Mouse (Mus musculus): ENCODE results near the gene Ceacam16. TPM values are rescaled to one million over a fixed set of nuclear protein-coding genes. Genes with fewer than 3 reads are reported as not detected.

The Ceacam16 gene
- 0.47 and 1.3 TPM in 2 replicates for polyA plus RNA-seq (2012; rRNA removed)

DNA sequence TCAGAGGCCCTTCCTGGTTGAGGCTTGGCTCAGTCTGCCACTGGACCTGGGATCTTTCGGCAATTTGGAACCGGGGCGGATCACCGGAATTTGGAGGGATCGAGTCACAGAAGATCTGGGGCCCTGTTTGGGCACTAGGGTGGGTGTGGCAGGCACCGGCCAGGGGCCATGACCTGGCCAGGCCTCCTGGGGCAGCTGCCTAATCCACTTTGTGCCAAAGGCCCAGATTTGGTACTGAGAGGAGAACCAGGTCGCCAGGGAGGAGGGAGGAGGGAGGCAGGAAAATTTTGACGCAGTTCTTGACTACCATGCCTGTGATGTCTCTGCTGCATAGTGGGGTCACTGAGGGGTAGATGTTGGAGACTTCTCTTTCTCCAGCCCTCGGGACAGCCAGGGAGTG lies at the start of gene Ceacam16:
Gene Ceacam16, minus strand, starts transcription at position 101 of the 400 bp plus-strand sequence.
- H3K27me3 ChIP-seq (ENCODE audit: control insufficient read depth, insufficient read depth, low read length), result no peaks in the 10 kb centered on the region
- H3K4me3 ChIP-seq (ENCODE audit: low read depth, low read length), result no peak within 1 kb of the TSS
- TF ChIP-seq CTCF (IDR thresholded peaks at IDR 0.05; ENCODE audit: extremely low read depth, insufficient read length, insufficient replicate concordance, low read depth, low read length) (no peak), POLR2A (IDR thresholded peaks at IDR 0.05; ENCODE audit: low read depth, low read length) (no peak)
- no peaks in the 10 kb centered on the region for H3K36me3 ChIP-seq (ENCODE audit: control insufficient read depth, insufficient read depth, low read length)
- no peak within 1 kb of the TSS for H3K27ac ChIP-seq (ENCODE audit: insufficient read depth, low read depth, low read length)
- H3K4me1 ChIP-seq (ENCODE audit: control insufficient read depth, insufficient read depth, insufficient read length, low read length), result peaks cover 20% of the 10 kb centered on the region; the same call in 1 of the 2 replicates
- WGBS, result 86% methylated on average over 9 of the region's 9 CpGs

DNA sequence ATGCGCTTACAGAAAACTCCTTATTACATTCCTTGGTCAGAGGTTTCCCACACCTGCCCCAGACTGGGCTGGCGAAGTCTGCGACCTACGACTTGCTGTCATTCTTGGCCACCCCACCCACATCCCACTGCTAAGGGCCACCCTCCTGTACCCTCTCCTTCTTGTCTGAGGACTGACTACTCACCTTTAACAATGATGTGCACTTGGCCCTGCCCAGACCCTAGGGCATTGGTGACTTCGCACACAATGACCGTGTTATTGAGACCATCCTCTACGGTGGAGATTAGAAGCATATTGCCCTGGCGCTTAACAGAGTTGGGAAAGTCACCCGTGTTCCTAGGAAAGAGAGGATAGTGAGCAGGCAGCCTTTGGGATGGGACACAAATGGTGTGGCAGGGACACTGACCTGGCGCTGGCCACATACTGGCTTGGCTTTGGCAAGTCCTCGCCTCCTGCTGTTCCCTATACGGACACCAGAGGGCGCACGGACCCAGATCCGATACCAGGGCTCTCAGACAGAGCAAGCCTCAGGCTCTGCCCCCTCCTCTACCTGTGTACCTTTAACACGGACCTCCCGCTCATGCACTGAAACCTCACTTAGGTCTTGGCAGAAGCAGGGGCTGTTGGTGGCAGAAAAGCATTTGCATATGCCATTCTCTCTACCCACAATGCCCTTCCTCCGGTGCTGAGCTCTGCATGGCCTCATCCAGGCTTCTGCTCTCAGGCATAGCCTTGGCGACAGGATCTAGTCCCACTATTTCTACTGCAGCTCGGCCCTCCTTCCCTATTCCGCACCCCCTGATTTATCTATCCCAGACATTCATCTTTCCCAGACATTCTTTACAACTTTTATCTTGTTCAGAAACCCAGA lies 49.6 kb upstream of the Ceacam16 start:
- H3K4me3 ChIP-seq (ENCODE audit: low read depth, low read length), result no peak overlapping the region
- no peaks in the 10 kb centered on the region for H3K27me3 ChIP-seq (ENCODE audit: control insufficient read depth, insufficient read depth, low read length)
- peaks cover 5% of the 10 kb centered on the region; the same call in 1 of the 2 replicates for H3K4me1 ChIP-seq (ENCODE audit: control insufficient read depth, insufficient read depth, insufficient read length, low read length)
- TF ChIP-seq POLR2A (IDR thresholded peaks at IDR 0.05; ENCODE audit: low read depth, low read length), result no peak
- peak; percentile 87 for TF ChIP-seq CTCF (IDR thresholded peaks at IDR 0.05; ENCODE audit: extremely low read depth, insufficient read length, insufficient replicate concordance, low read depth, low read length)
- no peak overlapping the region for H3K27ac ChIP-seq (ENCODE audit: insufficient read depth, low read depth, low read length)
- H3K36me3 ChIP-seq (ENCODE audit: control insufficient read depth, insufficient read depth, low read length), result peaks cover 25% of the 10 kb centered on the region
- 50% methylated on average over 21 of the region's 21 CpGs for WGBS

DNA sequence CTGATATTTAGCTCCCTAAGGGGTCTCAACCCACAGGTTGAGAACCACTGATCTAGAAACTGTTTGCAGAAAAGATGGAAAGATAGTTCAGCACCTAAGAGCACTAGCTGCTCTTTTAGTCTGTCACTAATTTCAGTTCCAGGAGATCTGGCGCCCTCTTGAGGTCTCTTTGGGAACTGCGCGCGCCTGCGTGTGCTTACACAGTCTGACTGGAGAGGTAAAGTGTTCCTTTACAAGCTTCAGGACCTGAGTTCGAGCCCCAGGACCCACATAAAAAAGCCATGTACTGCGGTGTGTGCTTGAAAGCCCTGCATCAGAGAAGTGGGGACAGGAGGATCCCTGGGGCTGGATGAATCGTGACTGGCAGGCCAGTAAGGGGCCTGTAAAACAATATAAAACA lies 28.8 kb upstream of the Ceacam16 start:
- WGBS, result 48% methylated on average over 8 of the region's 8 CpGs

DNA sequence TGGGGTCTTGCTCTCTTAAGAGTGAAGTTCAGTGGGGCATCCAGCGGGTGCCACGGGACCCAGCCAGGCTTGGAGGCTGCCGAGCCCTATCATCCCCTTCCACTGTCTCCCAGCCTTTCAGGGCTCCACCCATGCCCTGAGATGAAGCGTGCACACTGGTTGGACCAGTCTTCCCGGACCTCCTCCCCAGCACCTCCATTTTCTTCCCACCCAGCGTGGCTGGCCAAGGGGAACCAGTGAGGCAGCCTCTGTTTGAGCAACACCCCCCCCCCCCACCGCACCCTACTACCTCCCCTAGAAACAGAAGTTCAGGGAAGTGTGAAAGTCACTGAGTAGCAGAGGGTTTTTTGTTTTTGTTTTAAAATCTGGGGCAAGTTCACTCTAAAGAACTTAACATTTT lies 26.8 kb upstream of the Ceacam16 start, which contains the start of gene Ceacam19:
Gene Ceacam19, minus strand, starts transcription at position 117 of the 400 bp plus-strand sequence.
- 39% methylated on average over 7 of the region's 7 CpGs for WGBS
- H3K27ac ChIP-seq (ENCODE audit: insufficient read depth, low read depth, low read length), result no peak within 1 kb of the TSS
- H3K27me3 ChIP-seq (ENCODE audit: control insufficient read depth, insufficient read depth, low read length), result no peaks in the 10 kb centered on the region
- no peaks in the 10 kb centered on the region for H3K36me3 ChIP-seq (ENCODE audit: control insufficient read depth, insufficient read depth, low read length)
- H3K4me3 ChIP-seq (ENCODE audit: low read depth, low read length), result no peak within 1 kb of the TSS
- H3K4me1 ChIP-seq (ENCODE audit: control insufficient read depth, insufficient read depth, insufficient read length, low read length), result no peaks in the 10 kb centered on the region
- TF ChIP-seq POLR2A (IDR thresholded peaks at IDR 0.05; ENCODE audit: low read depth, low read length), result no peak
- no peak for TF ChIP-seq CTCF (IDR thresholded peaks at IDR 0.05; ENCODE audit: extremely low read depth, insufficient read length, insufficient replicate concordance, low read depth, low read length)

More for the DNA sequence above, 28.8 kb upstream of the Ceacam16 start:
- Histone ChIP-seq H3K4me3 (ENCODE audit: low read depth, low read length) (no peak overlapping the region), H3K27me3 (ENCODE audit: control insufficient read depth, insufficient read depth, low read length) (no peaks in the 10 kb centered on the region; the same call in 1 of the 2 replicates), H3K36me3 (ENCODE audit: control insufficient read depth, insufficient read depth, low read length) (no peaks in the 10 kb centered on the region), H3K27ac (ENCODE audit: insufficient read depth, low read depth, low read length) (no peak overlapping the region), H3K4me1 (ENCODE audit: control insufficient read depth, insufficient read depth, insufficient read length, low read length) (no peaks in the 10 kb centered on the region)
- no peak for TF ChIP-seq POLR2A (IDR thresholded peaks at IDR 0.05; ENCODE audit: low read depth, low read length)
- peak; percentile 83; the same call in 1 of the 2 replicates for TF ChIP-seq CTCF (IDR thresholded peaks at IDR 0.05; ENCODE audit: extremely low read depth, insufficient read length, insufficient replicate concordance, low read depth, low read length)

DNA sequence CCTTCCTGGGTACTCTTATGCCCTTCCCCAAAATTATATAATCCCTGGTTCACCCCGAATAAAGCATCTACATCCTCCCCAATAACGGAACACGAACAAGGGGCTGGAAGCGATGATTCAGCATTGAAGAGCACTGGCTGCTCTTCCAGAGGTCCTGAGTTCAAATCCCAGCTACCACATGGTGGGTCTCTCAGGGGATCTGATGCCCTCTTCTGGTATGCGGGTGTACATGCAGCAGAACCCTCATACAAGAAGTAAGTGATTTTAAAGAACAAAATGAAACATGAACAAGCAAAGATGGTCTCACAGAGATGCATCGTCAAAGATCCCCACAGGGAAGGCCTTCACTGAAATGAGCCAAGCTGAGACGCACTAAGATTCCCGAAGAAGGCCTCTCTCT lies 19.7 kb upstream of the Ceacam16 start:
- H3K4me1 ChIP-seq (ENCODE audit: control insufficient read depth, insufficient read depth, insufficient read length, low read length), result peaks cover 12% of the 10 kb centered on the region
- H3K27me3 ChIP-seq (ENCODE audit: control insufficient read depth, insufficient read depth, low read length), result no peaks in the 10 kb centered on the region
- TF ChIP-seq CTCF (IDR thresholded peaks at IDR 0.05; ENCODE audit: extremely low read depth, insufficient read length, insufficient replicate concordance, low read depth, low read length), result no peak
- TF ChIP-seq POLR2A (IDR thresholded peaks at IDR 0.05; ENCODE audit: low read depth, low read length), result no peak
- no peak overlapping the region for H3K27ac ChIP-seq (ENCODE audit: insufficient read depth, low read depth, low read length)
- no peaks in the 10 kb centered on the region for H3K36me3 ChIP-seq (ENCODE audit: control insufficient read depth, insufficient read depth, low read length)
- no peak overlapping the region for H3K4me3 ChIP-seq (ENCODE audit: low read depth, low read length)
- 78% methylated on average over 8 of the region's 8 CpGs for WGBS

DNA sequence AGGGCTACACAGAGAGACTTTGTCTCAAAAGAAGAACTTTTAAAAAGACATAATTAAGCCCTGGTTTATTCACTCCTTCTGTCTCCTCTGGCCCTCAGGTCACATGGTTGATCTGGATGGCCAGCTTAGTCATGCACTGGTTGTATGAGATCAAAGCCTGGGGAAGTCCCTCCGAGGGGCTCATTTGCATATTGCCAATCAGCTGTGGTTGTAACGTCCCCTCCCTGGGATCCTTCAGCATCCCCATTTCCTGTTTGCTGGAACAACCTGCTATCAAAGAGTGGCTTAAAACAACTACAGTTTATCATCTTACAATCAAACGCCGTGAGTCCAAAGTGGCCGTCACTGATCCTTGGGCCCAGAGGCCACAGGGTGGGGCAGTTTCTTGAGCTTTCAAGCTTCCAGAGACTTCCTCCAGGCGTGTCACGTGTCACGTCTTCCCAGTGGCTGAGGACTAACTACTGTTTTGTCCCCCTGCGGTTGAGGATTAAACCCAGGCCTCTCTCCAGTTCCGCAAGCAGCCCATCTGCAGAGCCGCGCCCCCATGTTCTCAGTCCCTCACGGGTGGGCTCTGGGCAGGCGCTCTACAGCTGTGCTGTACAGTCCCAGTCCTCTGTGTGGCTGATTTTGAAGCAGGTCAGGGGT lies 15.8 kb upstream of the Ceacam16 start:
- no peak for TF ChIP-seq CTCF (IDR thresholded peaks at IDR 0.05; ENCODE audit: extremely low read depth, insufficient read length, insufficient replicate concordance, low read depth, low read length)
- Histone ChIP-seq H3K36me3 (ENCODE audit: control insufficient read depth, insufficient read depth, low read length) (no peaks in the 10 kb centered on the region), H3K4me3 (ENCODE audit: low read depth, low read length) (no peak overlapping the region), H3K27me3 (ENCODE audit: control insufficient read depth, insufficient read depth, low read length) (no peaks in the 10 kb centered on the region), H3K27ac (ENCODE audit: insufficient read depth, low read depth, low read length) (peak overlapping the region; percentile 98), H3K4me1 (ENCODE audit: control insufficient read depth, insufficient read depth, insufficient read length, low read length) (peaks cover 12% of the 10 kb centered on the region)
- WGBS, result 10% methylated on average over 14 of the region's 14 CpGs
